Mouse (Mus musculus) heart, postnatal 0 days (tissue): Measurements from ENCODE around the gene Terb1. TPM values are rescaled to one million over a fixed set of nuclear protein-coding genes. Genes with fewer than 3 reads are reported as not detected.
A peak's percentile ranks its signal among the peaks of the same experiment; 100 is the strongest.

Experiments used
- ATAC-seq: fragments of 200-750 bp; cut with Nextera tagmentation; 2 replicates; pipeline ENCODE4 v1.8.0; 2017; ENCODE audit warnings: low read depth, moderate number of reproducible peaks, moderate library complexity; ENCODE audit not compliant: insufficient read depth
- DNase-seq: peaks from one replicate; pipeline ENCODE4 v3.0.0-alpha.2; 2016; ENCODE audit warnings: low spot score
- H3K27ac ChIP-seq: fragments of 300-500 bp; sonication (generic); 2 replicates; pipeline ENCODE4 v1.5.1; 2014; ENCODE audit warnings: low read depth, mild to moderate bottlenecking
- H3K27me3 ChIP-seq: fragments of 300-500 bp; sonication (generic); 2 replicates; pipeline ENCODE4 v1.6.1; 2014; ENCODE audit warnings: low read length, mixed read lengths; ENCODE audit not compliant: control insufficient read depth, insufficient read depth
- H3K36me3 ChIP-seq: fragments of 300-500 bp; sonication (generic); replicated peaks from 2 replicates; pipeline ENCODE4 v1.6.1; 2014; ENCODE audit warnings: low read length, mixed read lengths; ENCODE audit not compliant: control insufficient read depth, insufficient read depth
- H3K4me1 ChIP-seq: fragments of 300-500 bp; sonication (generic); 2 replicates; pipeline ENCODE4 v1.6.1; 2014; ENCODE audit warnings: antibody characterized with exemption; ENCODE audit not compliant: control insufficient read depth, insufficient read depth
- H3K4me2 ChIP-seq: fragments of 300-500 bp; sonication (generic); 2 replicates; pipeline ENCODE4 v1.6.1; 2014; ENCODE audit warnings: low read depth, mild to moderate bottlenecking, low read length, moderate library complexity
- H3K4me3 ChIP-seq: fragments of 300-500 bp; sonication (generic); 2 replicates; pipeline ENCODE4 v1.5.1; 2014; ENCODE audit warnings: low read depth, low read length
- H3K9ac ChIP-seq: fragments of 300-500 bp; sonication (generic); replicated peaks from 2 replicates; pipeline ENCODE4 v1.6.1; 2014; ENCODE audit warnings: low read depth, low read length, mixed read lengths
- H3K9me3 ChIP-seq: fragments of 300-500 bp; sonication (generic); replicated peaks from 2 replicates; pipeline ENCODE4 v1.6.1; 2016; ENCODE audit warnings: low read length; ENCODE audit not compliant: control insufficient read depth
- CTCF ChIP-seq: IDR thresholded peaks from 2 replicates; pipeline ENCODE4 v1.5.1; 2016; ENCODE audit warnings: antibody characterized with exemption, control low read depth, low read depth
- EP300 ChIP-seq: IDR thresholded peaks from 2 replicates; pipeline ENCODE4 v1.6.1; 2016; ENCODE audit warnings: antibody characterized with exemption, low read depth
- WGBS: fragments of 180-500 bp; shearing (Covaris S2); extraction: QIAGEN DNeasy Blood & Tissue Kit; methylation state at CpG from one replicate; pipeline ENCODE4 v1.1.7; 2014; 5-methylcytosine and 5-hydroxymethylcytosine counted together
- polyA plus RNA-seq: library from polyadenylated mRNA; unstranded; fragments of >200 nt; fragmentation: Nextera tagmentation; extraction: Ambion mirVana; gene quantifications from 2 replicates; pipeline ENCODE4 v1.2.1, GENCODE M21; 2015
- total RNA-seq: library from RNA; depleted of rRNA; stranded (reverse); fragments of >200 nt; gene quantifications from 2 replicates; pipeline ENCODE4 v1.2.3, GENCODE M21; 2014; ENCODE audit warnings: low replicate concordance

The Terb1 gene
- total and polyA plus RNA-seq, 2 experiments from 2014 or later = 0.07 to 0.15 TPM

DNA sequence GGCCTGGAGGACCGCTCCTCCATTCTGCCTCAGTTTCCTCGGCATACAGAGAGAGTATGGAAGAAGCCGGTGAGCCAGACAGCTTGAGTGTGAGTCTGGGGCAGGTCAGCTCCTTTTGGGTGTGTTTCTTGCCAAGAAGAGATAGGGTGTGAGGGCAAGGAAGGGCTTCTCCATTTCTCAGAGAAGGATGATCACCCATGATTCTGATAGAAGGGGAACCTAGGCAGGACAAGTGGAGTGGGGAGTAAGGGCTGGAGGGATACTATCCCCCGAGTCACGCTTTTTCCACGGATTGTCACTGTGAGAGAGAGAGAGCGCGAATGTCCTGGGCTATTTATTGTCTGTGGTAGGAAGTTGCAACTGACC is 31.8 kb upstream of the Terb1 start:
- 13% methylated on average over 8 of the region's 8 CpGs for WGBS
- H3K27me3 ChIP-seq = peaks cover 54% of the 10 kb centered on the region
- H3K4me2 ChIP-seq = peak overlapping the region; percentile 93
- H3K9me3 ChIP-seq = no peaks in the 10 kb centered on the region
- 0 out of 2 replicates have a peak overlapping the region, but pooled peaks have one; percentile 12 for H3K9ac ChIP-seq
- no peaks in the 10 kb centered on the region for H3K36me3 ChIP-seq
- H3K4me1 ChIP-seq = peaks cover 9% of the 10 kb centered on the region; the same call in 1 of the 2 replicates
- ATAC-seq (0 out of 2 replicates have a peak, but pooled peaks have one; percentile 6), DNase-seq (no peak)
- no peak overlapping the region for H3K27ac ChIP-seq
- H3K4me3 ChIP-seq = peak overlapping the region; percentile 56
- no peak for TF ChIP-seq CTCF

GRCm38 (mm10) chr8:104540710-104541514 is 31.2 kb upstream of the Terb1 start:
- no peak overlapping the region for H3K27ac ChIP-seq
- peak overlapping the region; percentile 56 for H3K4me3 ChIP-seq
- ATAC-seq (peak; percentile 48; the same call in 1 of the 2 replicates), DNase-seq (no peak)
- WGBS = under 1% methylated on average over 67 of the region's 76 CpGs
- no peaks in the 10 kb centered on the region for H3K36me3 ChIP-seq
- TF ChIP-seq EP300 (no peak), CTCF (no peak)
- H3K4me2 ChIP-seq = peak overlapping the region; percentile 93
- no peaks in the 10 kb centered on the region for H3K9me3 ChIP-seq
- H3K4me1 ChIP-seq = peaks cover 9% of the 10 kb centered on the region; the same call in 1 of the 2 replicates
- peak overlapping the region; percentile 12; the same call in 1 of the 2 replicates for H3K9ac ChIP-seq
- peaks cover 54% of the 10 kb centered on the region for H3K27me3 ChIP-seq

DNA sequence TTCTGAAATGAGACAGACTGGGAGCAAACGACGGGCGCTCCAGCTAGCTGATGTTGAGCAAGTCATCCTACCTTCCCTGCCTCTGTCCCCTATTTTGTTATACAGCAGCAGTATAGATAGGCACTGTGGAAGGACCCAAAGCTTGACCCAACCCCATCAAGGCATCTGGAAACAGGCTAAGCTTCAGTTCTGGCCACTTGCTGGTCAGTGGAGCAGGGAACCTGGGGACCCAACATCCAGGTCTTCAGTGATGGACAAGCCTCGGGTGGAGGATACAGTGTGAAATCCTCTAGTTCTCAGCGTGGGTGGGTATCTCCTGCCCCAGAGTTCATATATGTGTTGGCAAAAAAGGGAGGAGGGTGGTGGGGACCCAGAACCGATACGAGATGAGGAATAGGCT is 30.5 kb upstream of the Terb1 start:
- Histone ChIP-seq H3K9me3 (no peaks in the 10 kb centered on the region), H3K4me3 (peak overlapping the region; percentile 56), H3K9ac (no peak overlapping the region), H3K4me2 (peak overlapping the region; percentile 93), H3K27ac (no peak overlapping the region), H3K4me1 (peaks cover 10% of the 10 kb centered on the region; the same call in 1 of the 2 replicates), H3K36me3 (no peaks in the 10 kb centered on the region), H3K27me3 (peaks cover 54% of the 10 kb centered on the region)
- no peak for ATAC-seq
- no peak for DNase-seq
- TF ChIP-seq CTCF (no peak), EP300 (no peak)
- WGBS = 49% methylated on average over 7 of the region's 7 CpGs

DNA sequence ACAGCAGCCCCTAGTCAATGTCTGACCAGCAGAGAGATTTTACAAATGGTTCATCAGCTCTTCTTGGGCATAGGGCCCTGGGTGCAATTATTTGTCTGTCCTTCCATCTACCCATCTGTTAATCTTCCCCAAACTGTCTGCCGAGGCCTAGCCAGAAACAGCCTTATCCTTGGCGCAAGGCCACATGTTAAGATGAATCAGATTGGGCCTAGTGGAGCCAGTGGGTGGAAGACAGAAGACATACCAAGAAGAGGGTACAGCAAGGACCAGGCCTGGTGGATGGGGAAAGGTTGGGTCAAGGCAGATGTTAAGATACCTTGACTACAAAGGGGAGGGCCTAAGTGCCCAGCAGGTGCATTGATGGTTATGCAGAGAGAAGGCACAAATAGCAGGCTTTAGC is 29.9 kb upstream of the Terb1 start:
- no peak for ATAC-seq
- peaks cover 54% of the 10 kb centered on the region for H3K27me3 ChIP-seq
- 85% methylated on average over 2 of the region's 2 CpGs for WGBS
- no peak overlapping the region for H3K4me3 ChIP-seq
- no peak overlapping the region for H3K4me2 ChIP-seq
- no peaks in the 10 kb centered on the region for H3K36me3 ChIP-seq
- H3K4me1 ChIP-seq = peaks cover 12% of the 10 kb centered on the region; the same call in 1 of the 2 replicates
- no peak for DNase-seq
- TF ChIP-seq EP300 (no peak), CTCF (no peak)
- no peak overlapping the region for H3K27ac ChIP-seq
- no peaks in the 10 kb centered on the region for H3K9me3 ChIP-seq
- no peak overlapping the region for H3K9ac ChIP-seq

GRCm38 (mm10) chr8:104538896-104539295 is 29.2 kb upstream of the Terb1 start:
- 93% methylated on average over 4 of the region's 4 CpGs for WGBS
- no peak for TF ChIP-seq CTCF
- no peak for TF ChIP-seq EP300
- no peak for ATAC-seq
- Histone ChIP-seq H3K27me3 (peaks cover 54% of the 10 kb centered on the region), H3K4me2 (no peak overlapping the region), H3K27ac (no peak overlapping the region), H3K9me3 (no peaks in the 10 kb centered on the region), H3K4me3 (no peak overlapping the region), H3K4me1 (peaks cover 12% of the 10 kb centered on the region; the same call in 1 of the 2 replicates), H3K36me3 (no peaks in the 10 kb centered on the region), H3K9ac (no peak overlapping the region)
- no peak for DNase-seq
